Mouse (Mus musculus) hindbrain, embryonic 14.5 days (tissue): ENCODE results near the gene Eif3g. TPM values are rescaled to one million over a fixed set of nuclear protein-coding genes. Genes with fewer than 3 reads are reported as not detected.

ENCODE experiments used
- ATAC-seq: fragments of 200-750 bp; cut with Nextera tagmentation; 2 replicates; pipeline ENCODE4 v1.8.0; 2017; ENCODE audit warnings: moderate number of reproducible peaks, mild to moderate bottlenecking, moderate TSS enrichment, moderate library complexity; ENCODE audit not compliant: low FRiP score
- DNase-seq: peaks from one replicate; pipeline ENCODE4 v3.0.0-alpha.2; 2015; ENCODE audit warnings: low spot score
- H3K27ac ChIP-seq: fragments of 300-500 bp; sonication (generic); 2 replicates; pipeline ENCODE4 v1.5.1; 2014; ENCODE audit warnings: mild to moderate bottlenecking, moderate library complexity
- H3K27me3 ChIP-seq: fragments of 300-500 bp; sonication (generic); 2 replicates; pipeline ENCODE4 v1.6.1; 2014; ENCODE audit warnings: mild to moderate bottlenecking, low read length, mixed read lengths; ENCODE audit not compliant: control insufficient read depth, insufficient read depth
- H3K36me3 ChIP-seq: fragments of 300-500 bp; sonication (generic); replicated peaks from 2 replicates; pipeline ENCODE4 v1.6.1; 2014; ENCODE audit not compliant: control insufficient read depth, insufficient read depth
- H3K4me1 ChIP-seq: fragments of 300-500 bp; sonication (generic); replicated peaks from 2 replicates; pipeline ENCODE4 v1.6.1; 2014; ENCODE audit warnings: antibody characterized with exemption, low read length, mixed read lengths; ENCODE audit not compliant: control insufficient read depth, insufficient read depth
- H3K4me2 ChIP-seq: fragments of 300-500 bp; sonication (generic); replicated peaks from 2 replicates; pipeline ENCODE4 v1.6.1; 2014; ENCODE audit warnings: mild to moderate bottlenecking, moderate library complexity
- H3K4me3 ChIP-seq: fragments of 300-500 bp; sonication (generic); replicated peaks from 2 replicates; pipeline ENCODE4 v1.5.1; 2014; ENCODE audit warnings: mild to moderate bottlenecking, low read length
- H3K9ac ChIP-seq: fragments of 300-500 bp; sonication (generic); 2 replicates; pipeline ENCODE4 v1.6.1; 2014
- H3K9me3 ChIP-seq: fragments of 300-500 bp; sonication (generic); 2 replicates; pipeline ENCODE4 v1.6.1; 2016; ENCODE audit warnings: low read length; ENCODE audit not compliant: control insufficient read depth
- WGBS: fragments of 180-500 bp; shearing (Covaris S2); extraction: QIAGEN DNeasy Blood & Tissue Kit; methylation state at CpG from one replicate; pipeline ENCODE4 v1.1.7; 2014; 5-methylcytosine and 5-hydroxymethylcytosine counted together
- polyA plus RNA-seq: library from polyadenylated mRNA; unstranded; fragments of >200 nt; fragmentation: Nextera tagmentation; extraction: Ambion mirVana; gene quantifications from 2 replicates; pipeline ENCODE4 v1.2.1, GENCODE M21; 2014

Eif3g gene
- polyA plus RNA-seq: 216 and 231 TPM in 2 replicates

GRCm38 (mm10) chr9:20898511-20899073 is at the start of gene Eif3g:
TSS of gene Eif3g (minus strand) at chr9:20898623.
- 5% methylated on average over 34 of the region's 34 CpGs for WGBS

GRCm38 (mm10) chr9:20946066-20946880 is 47.9 kb upstream of the Eif3g start:
- no peak overlapping the region for H3K4me2 ChIP-seq
- no peak overlapping the region for H3K4me3 ChIP-seq
- 85% methylated on average over 16 of the region's 16 CpGs for whole genome bisulfite sequencing
- H3K4me1 ChIP-seq: peaks cover 6% of the 10 kb centered on the region
- no peak overlapping the region for H3K9ac ChIP-seq
- ATAC-seq (no peak), DNase-seq (no peak)
- H3K27ac ChIP-seq: no peak overlapping the region
- peaks cover 13% of the 10 kb centered on the region for H3K36me3 ChIP-seq
- no peaks in the 10 kb centered on the region for H3K9me3 ChIP-seq
- H3K27me3 ChIP-seq: no peaks in the 10 kb centered on the region

More at GRCm38 (mm10) chr9:20898511-20899073, at the start of gene Eif3g:
- Histone ChIP-seq H3K4me1 (peaks cover 9% of the 10 kb centered on the region), H3K9ac (peak within 1 kb of the TSS; percentile 85), H3K4me3 (peak within 1 kb of the TSS; percentile 90), H3K9me3 (no peaks in the 10 kb centered on the region), H3K4me2 (peak within 1 kb of the TSS; percentile 87), H3K27me3 (no peaks in the 10 kb centered on the region), H3K36me3 (peaks cover 34% of the 10 kb centered on the region), H3K27ac (peak within 1 kb of the TSS; percentile 36)
- peak; percentile 91 for DNase-seq
- peak; percentile 88 for ATAC-seq

GRCm38 (mm10) chr9:20944697-20945370 is 46.4 kb upstream of the Eif3g start:
- no peak overlapping the region for H3K4me3 ChIP-seq
- H3K27me3 ChIP-seq: no peaks in the 10 kb centered on the region
- 77% methylated on average over 4 of the region's 4 CpGs for WGBS
- no peak overlapping the region for H3K9ac ChIP-seq
- no peak overlapping the region for H3K27ac ChIP-seq
- ATAC-seq (no peak), DNase-seq (no peak)
- no peaks in the 10 kb centered on the region for H3K4me1 ChIP-seq
- H3K4me2 ChIP-seq: no peak overlapping the region
- H3K9me3 ChIP-seq: no peaks in the 10 kb centered on the region
- H3K36me3 ChIP-seq: peaks cover 27% of the 10 kb centered on the region

- DNase-seq: no peak
- 21% methylated on average over 2 of the region's 2 CpGs for WGBS
- Histone ChIP-seq H3K4me1 (no peaks in the 10 kb centered on the region), H3K27ac (no peak overlapping the region), H3K4me2 (no peak overlapping the region), H3K4me3 (no peak overlapping the region), H3K27me3 (no peaks in the 10 kb centered on the region), H3K9me3 (no peaks in the 10 kb centered on the region), H3K36me3 (peaks cover 36% of the 10 kb centered on the region), H3K9ac (no peak overlapping the region)
- no peak for ATAC-seq
Measured at GRCm38 (mm10) chr9:20943911-20944310, 45.5 kb upstream of the Eif3g start.

DNA sequence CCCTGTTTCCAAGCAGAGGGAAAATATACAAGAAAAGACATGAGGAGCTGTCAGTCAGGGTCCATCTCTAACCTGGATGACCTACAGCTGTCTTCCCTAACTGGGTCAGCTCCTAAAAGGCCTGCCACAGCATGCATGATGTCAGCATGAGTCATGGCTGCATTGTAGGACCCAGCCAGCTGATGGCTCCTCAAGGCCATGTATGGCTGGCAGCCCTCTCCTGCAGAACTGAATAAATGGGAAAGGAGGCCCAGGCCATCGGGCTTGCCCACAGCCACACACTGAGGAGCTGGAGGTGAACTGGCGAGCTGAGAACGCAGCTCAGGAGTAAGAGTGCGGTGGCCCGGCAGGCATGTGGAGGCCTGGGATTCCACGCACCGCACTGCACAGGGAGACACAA is 45.0 kb upstream of the Eif3g start:
- Histone ChIP-seq H3K9me3 (no peaks in the 10 kb centered on the region), H3K4me2 (no peak overlapping the region), H3K27me3 (no peaks in the 10 kb centered on the region), H3K4me1 (no peaks in the 10 kb centered on the region), H3K27ac (no peak overlapping the region), H3K9ac (no peak overlapping the region), H3K36me3 (peaks cover 41% of the 10 kb centered on the region), H3K4me3 (no peak overlapping the region)
- 93% methylated on average over 7 of the region's 7 CpGs for WGBS
- ATAC-seq (no peak), DNase-seq (no peak)

DNA sequence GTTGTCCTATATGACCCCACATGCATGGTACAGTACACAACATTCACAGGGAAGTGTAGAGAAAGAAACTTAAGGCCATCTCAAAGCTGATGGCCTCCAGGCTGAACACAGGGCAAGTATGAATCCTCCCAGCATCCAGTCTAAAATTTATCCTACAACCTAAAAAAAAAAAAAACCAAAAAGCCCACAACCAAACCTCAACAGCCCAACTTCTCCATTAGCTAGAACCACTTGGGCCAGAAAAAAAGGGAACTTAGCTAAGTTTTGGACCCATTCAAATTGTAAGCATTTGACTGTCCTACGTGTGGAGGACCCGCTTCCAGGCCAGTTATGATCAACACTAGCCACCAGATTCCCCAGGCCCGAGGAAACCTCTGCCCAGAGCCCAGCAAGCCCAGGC is 24.8 kb upstream of the Eif3g start:
- ATAC-seq: no peak
- H3K27ac ChIP-seq: no peak overlapping the region
- 95% methylated on average over 3 of the region's 3 CpGs for WGBS
- H3K4me2 ChIP-seq: no peak overlapping the region
- DNase-seq: no peak
- no peaks in the 10 kb centered on the region for H3K27me3 ChIP-seq
- H3K4me1 ChIP-seq: no peaks in the 10 kb centered on the region
- H3K9me3 ChIP-seq: no peaks in the 10 kb centered on the region
- peaks cover 99% of the 10 kb centered on the region for H3K36me3 ChIP-seq
- no peak overlapping the region for H3K9ac ChIP-seq
- no peak overlapping the region for H3K4me3 ChIP-seq

- Histone ChIP-seq H3K27me3 (no peaks in the 10 kb centered on the region), H3K36me3 (peaks cover 100% of the 10 kb centered on the region), H3K27ac (no peak overlapping the region), H3K4me3 (no peak overlapping the region), H3K4me1 (no peaks in the 10 kb centered on the region), H3K9me3 (no peaks in the 10 kb centered on the region), H3K9ac (no peak overlapping the region), H3K4me2 (no peak overlapping the region)
- DNase-seq: no peak
- ATAC-seq: no peak
- 82% methylated on average over 4 of the region's 4 CpGs for WGBS
Measured at GRCm38 (mm10) chr9:20916160-20916559, 17.7 kb upstream of the Eif3g start.

DNA sequence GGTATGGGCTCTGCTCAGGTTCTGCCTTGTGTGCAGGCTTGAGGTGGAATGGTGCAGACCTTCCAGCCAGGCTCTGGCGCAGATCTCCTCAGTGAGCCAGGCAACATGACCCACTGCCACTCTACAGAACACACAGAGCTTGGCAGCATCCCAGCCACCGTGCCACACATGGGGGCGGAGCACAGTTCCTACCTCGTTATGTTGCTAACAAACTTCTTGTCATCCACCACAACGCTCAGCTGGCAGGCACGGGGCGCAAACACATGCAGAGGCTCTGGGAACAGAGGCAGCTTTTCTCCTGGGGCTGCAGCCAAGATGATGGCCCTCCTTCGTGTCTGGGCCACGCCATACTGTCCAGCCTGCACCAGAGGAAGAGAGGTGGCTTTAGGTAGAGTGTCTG is 11.5 kb upstream of the Eif3g start:
- Histone ChIP-seq H3K9ac (no peak overlapping the region), H3K9me3 (no peaks in the 10 kb centered on the region), H3K4me1 (no peaks in the 10 kb centered on the region), H3K4me3 (no peak overlapping the region), H3K4me2 (no peak overlapping the region), H3K36me3 (peaks cover 100% of the 10 kb centered on the region), H3K27me3 (no peaks in the 10 kb centered on the region), H3K27ac (no peak overlapping the region)
- DNase-seq: no peak
- ATAC-seq: no peak
- WGBS: 90% methylated on average over 9 of the region's 9 CpGs

DNA sequence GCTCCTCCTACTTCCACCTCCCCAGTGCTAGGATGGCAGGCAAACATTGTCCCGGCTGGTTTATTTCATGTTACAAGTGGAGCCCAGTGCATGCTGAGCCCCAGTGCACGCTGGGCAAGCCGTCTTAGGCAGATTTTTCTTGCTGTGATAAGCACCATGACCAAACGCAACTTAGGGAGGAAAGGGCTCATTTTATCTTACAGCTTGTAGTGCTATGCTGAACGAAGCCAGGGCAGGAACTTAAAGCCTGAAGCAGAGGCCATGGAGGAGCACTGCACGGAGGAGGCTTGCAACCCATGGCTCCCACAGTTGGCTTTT is 3.7 kb upstream of the Eif3g start:
- no peak overlapping the region for H3K27ac ChIP-seq
- H3K36me3 ChIP-seq: peaks cover 26% of the 10 kb centered on the region
- ATAC-seq (no peak), DNase-seq (no peak)
- no peak overlapping the region for H3K4me3 ChIP-seq
- peaks cover 7% of the 10 kb centered on the region for H3K4me1 ChIP-seq
- no peak overlapping the region for H3K9ac ChIP-seq
- WGBS: 42% methylated on average over 6 of the region's 6 CpGs
- H3K9me3 ChIP-seq: no peaks in the 10 kb centered on the region
- no peaks in the 10 kb centered on the region for H3K27me3 ChIP-seq
- no peak overlapping the region for H3K4me2 ChIP-seq
